Mouse (Mus musculus) liver, postnatal 0 days (tissue): ENCODE measurements around the gene Caskin1.

Experiments used
- CTCF ChIP-seq: sonication (generic); IDR thresholded peaks from 2 replicates; pipeline ENCODE4 v1.5.1; 2016; ENCODE audit warnings: antibody characterized with exemption, low read depth
- EP300 ChIP-seq: IDR thresholded peaks from 2 replicates; pipeline ENCODE4 v1.6.1; 2016; ENCODE audit warnings: antibody characterized with exemption, low read depth, mild to moderate bottlenecking

GRCm38 (mm10) chr17:24513609-24514008 is 25.2 kb downstream of the Caskin1 start:
- TF ChIP-seq EP300, result no peak
- peak; percentile 70 for TF ChIP-seq CTCF
